Mouse (Mus musculus) CD4-positive naive resting alpha-beta T cell, adult 57 days (primary cell): ENCODE data around the gene Rnf138rt1. TPM values are rescaled to one million over a fixed set of nuclear protein-coding genes. Genes with fewer than 3 reads are reported as not detected.

Experiments used
- total RNA-seq: library from RNA; stranded (reverse); gene quantifications from one replicate; pipeline ENCODE4 v1.2.4, GENCODE M21; 2023

Rnf138rt1 gene
- total RNA-seq: not detected

DNA sequence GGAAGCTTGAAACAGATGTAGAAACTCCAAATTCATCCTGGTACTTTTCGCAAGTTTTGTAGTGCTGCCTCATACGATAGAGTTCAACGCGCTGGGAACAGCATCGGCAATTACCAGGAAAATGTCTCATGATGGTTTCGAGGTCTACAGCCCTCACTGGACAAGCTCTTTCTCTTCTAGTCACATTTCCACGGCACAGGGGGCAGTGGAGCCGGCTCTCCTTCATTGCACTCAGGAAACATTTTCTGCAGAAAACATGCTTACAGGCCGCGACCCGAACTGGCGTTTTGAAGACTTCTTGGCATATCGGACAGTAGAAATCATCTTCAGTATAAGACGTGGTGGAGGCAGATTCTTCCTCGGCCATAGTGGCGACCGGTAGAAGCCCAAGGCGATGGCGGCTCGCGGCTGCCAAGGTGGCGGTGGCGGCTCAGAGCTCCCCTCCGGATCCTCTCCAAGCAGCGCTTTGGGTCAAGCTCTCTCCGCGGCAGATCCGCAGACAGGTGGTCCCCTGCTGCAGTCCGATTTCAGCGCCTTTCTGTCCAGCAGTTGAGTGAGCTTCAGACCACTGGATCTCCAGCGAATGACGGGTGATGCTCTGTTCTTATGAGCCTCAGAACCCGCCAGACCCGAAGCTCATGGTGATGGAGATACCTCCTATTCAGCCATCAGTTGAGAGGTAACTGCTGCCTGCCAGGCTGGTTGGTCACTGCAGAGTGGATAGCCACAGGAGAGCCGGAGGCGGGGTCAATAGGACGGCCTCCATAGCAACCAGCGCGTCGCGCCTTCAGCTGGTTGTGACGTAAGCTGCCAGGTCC, at the start of gene Rnf138rt1:
Gene Rnf138rt1 (minus strand): TSS at position 713 of the 818 bp plus-strand sequence.

Other genes with a start within 250 kb of the Rnf138rt1 start
- gene Grpr, start 211.7 kb downstream of the Rnf138rt1 start, total RNA-seq: not detected
- 12.5 TPM for gene Ap1s2, start 147.7 kb upstream of the Rnf138rt1 start, total RNA-seq
- 59.9 TPM for gene Zrsr2, start 197.3 kb upstream of the Rnf138rt1 start, total RNA-seq